Mouse (Mus musculus): ENCODE measurements around the gene Spin1. TPM values are rescaled to one million over a fixed set of nuclear protein-coding genes. Genes with fewer than 3 reads are reported as not detected.

The Spin1 gene
- polyA plus RNA-seq, 1 experiment from 2014 or later = 58.1 TPM

DNA sequence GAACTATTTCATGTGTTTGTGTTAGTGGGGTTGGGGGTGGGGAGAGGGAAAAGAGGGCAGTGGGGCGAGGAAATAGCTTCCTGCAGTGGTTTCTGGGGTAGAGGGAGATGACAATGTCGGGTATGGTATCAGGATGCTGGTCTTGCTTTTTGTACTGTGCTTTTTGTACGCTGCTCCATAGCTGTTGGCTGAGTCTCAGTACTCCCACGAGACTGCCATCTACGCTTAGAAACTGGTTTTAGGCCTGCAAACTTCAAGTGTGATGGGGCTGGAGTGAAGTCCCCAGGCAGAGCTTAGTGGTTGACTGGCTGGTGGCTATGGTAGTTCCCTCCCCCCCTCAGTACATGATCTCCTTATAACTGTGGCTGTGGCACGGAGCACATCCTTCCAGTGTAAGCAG, 61.6 kb downstream of the Spin1 start:
- Histone ChIP-seq H3K27ac (replicated peaks in 1 of 2; ENCODE audit: control insufficient read depth in 1 of 2, insufficient read depth in 1 of 2, low read depth in 2 of 2, low read length in 2 of 2) (no peak overlapping the region), H3K27me3 (ENCODE audit: control insufficient read depth, insufficient read depth, low read length) (no peaks in the 10 kb centered on the region), H3K9ac (ENCODE audit: low read length) (no peak overlapping the region), H3K4me2 (ENCODE audit: low read length) (no peak overlapping the region), H3K4me1 (ENCODE audit: control insufficient read depth in 2 of 2, insufficient read depth in 2 of 2, low read length in 2 of 2) (no peaks in the 10 kb centered on the region), H3K9me3 (ENCODE audit: control insufficient read depth, low read length) (peaks cover 5% of the 10 kb centered on the region; the same call in 1 of the 2 replicates), H3K4me3 (ENCODE audit: control insufficient read depth in 1 of 2, insufficient read depth in 1 of 2, low read depth in 1 of 2, low read length in 2 of 2) (no peak overlapping the region), H3K36me3 (ENCODE audit: control insufficient read depth, insufficient read depth, low read length) (0 out of 2 replicates have a peak, but pooled peaks cover 9% of the 10 kb centered on the region)
- ATAC-seq (ENCODE audit: insufficient number of reproducible peaks, insufficient read depth, low FRiP score, low read depth) = no peak
- WGBS = 89% methylated on average over 6 of the region's 6 CpGs

DNA sequence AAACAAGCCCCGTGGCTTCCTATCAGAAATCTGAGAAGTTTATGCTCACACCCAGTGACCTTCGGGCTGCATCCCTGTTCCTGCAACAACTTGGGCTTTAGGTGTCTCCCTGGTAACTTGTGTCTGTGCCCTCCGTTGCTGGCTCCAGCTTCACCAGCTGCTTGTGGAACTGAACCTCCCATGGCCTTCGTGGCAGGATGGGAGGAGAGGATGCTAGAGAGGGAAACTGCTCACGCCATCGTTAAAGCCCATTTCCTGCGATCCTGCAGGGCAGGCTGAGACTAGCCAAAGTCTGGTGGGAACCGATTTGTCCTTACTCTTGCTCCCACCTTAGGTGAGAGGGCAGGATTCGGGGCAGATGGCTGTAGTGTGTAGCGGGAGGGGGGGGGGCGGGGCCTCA, 66.0 kb downstream of the Spin1 start:
- Histone ChIP-seq H3K4me1 (ENCODE audit: control insufficient read depth in 2 of 2, insufficient read depth in 2 of 2, low read length in 2 of 2) (peaks cover 2 to 4% of the 10 kb centered on the region in 2 experiments; a peak in 2 of 4 replicates), H3K9ac (ENCODE audit: low read length) (no peak overlapping the region), H3K9me3 (ENCODE audit: control insufficient read depth, low read length) (peaks cover 5% of the 10 kb centered on the region; the same call in 1 of the 2 replicates), H3K4me3 (ENCODE audit: control insufficient read depth in 1 of 2, insufficient read depth in 1 of 2, low read depth in 1 of 2, low read length in 2 of 2) (no peak overlapping the region), H3K27ac (replicated peaks in 1 of 2; ENCODE audit: control insufficient read depth in 1 of 2, insufficient read depth in 1 of 2, low read depth in 2 of 2, low read length in 2 of 2) (no peak overlapping the region), H3K27me3 (ENCODE audit: control insufficient read depth, insufficient read depth, low read length) (peaks cover 2% of the 10 kb centered on the region), H3K4me2 (ENCODE audit: low read length) (no peak overlapping the region), H3K36me3 (ENCODE audit: control insufficient read depth, insufficient read depth, low read length) (no peaks in the 10 kb centered on the region)
- 52% methylated on average over 11 of the region's 11 CpGs for WGBS
- ATAC-seq (ENCODE audit: insufficient number of reproducible peaks, insufficient read depth, low FRiP score, low read depth) = no peak

DNA sequence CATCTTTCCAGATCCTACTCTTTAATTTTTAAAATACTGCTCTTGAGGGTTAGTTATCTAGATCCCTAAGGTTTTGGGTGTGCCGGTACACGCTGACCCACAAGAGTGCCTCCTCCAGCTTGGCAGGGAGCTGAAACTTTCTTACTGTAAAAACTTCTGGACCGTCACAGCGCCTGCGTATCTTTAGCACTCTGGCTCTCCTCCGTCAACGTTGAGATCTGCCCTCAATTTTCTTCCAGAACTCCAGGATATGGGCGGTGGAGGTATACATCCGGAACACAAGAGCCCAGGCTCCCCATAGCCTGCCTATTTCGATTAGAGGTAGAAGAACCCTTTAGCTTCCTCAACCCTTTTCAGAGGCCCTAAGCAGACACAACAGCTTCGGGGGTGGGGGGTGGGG, 69.5 kb downstream of the Spin1 start:
- peak; percentile 20; the same call in 1 of the 2 replicates for ATAC-seq (ENCODE audit: insufficient number of reproducible peaks, insufficient read depth, low FRiP score, low read depth)
- H3K36me3 ChIP-seq (ENCODE audit: control insufficient read depth, insufficient read depth, low read length) = no peaks in the 10 kb centered on the region
- H3K4me1 ChIP-seq (ENCODE audit: control insufficient read depth in 2 of 2, insufficient read depth in 2 of 2, low read length in 2 of 2) = peaks cover 4 to 6% of the 10 kb centered on the region in 2 experiments; a peak in 2 of 4 replicates
- peak overlapping the region; percentile 7 to 55 for H3K4me3 ChIP-seq (ENCODE audit: control insufficient read depth in 1 of 2, insufficient read depth in 1 of 2, low read depth in 1 of 2, low read length in 2 of 2)
- H3K9me3 ChIP-seq (ENCODE audit: control insufficient read depth, low read length) = no peaks in the 10 kb centered on the region
- peaks cover 14% of the 10 kb centered on the region for H3K27me3 ChIP-seq (ENCODE audit: control insufficient read depth, insufficient read depth, low read length)
- H3K4me2 ChIP-seq (ENCODE audit: low read length) = peak overlapping the region; percentile 100
- no peak overlapping the region for H3K27ac ChIP-seq (replicated peaks in 1 of 2; ENCODE audit: control insufficient read depth in 1 of 2, insufficient read depth in 1 of 2, low read depth in 2 of 2, low read length in 2 of 2)
- H3K9ac ChIP-seq (ENCODE audit: low read length) = no peak overlapping the region
- 20% methylated on average over 11 of the region's 11 CpGs for WGBS

DNA sequence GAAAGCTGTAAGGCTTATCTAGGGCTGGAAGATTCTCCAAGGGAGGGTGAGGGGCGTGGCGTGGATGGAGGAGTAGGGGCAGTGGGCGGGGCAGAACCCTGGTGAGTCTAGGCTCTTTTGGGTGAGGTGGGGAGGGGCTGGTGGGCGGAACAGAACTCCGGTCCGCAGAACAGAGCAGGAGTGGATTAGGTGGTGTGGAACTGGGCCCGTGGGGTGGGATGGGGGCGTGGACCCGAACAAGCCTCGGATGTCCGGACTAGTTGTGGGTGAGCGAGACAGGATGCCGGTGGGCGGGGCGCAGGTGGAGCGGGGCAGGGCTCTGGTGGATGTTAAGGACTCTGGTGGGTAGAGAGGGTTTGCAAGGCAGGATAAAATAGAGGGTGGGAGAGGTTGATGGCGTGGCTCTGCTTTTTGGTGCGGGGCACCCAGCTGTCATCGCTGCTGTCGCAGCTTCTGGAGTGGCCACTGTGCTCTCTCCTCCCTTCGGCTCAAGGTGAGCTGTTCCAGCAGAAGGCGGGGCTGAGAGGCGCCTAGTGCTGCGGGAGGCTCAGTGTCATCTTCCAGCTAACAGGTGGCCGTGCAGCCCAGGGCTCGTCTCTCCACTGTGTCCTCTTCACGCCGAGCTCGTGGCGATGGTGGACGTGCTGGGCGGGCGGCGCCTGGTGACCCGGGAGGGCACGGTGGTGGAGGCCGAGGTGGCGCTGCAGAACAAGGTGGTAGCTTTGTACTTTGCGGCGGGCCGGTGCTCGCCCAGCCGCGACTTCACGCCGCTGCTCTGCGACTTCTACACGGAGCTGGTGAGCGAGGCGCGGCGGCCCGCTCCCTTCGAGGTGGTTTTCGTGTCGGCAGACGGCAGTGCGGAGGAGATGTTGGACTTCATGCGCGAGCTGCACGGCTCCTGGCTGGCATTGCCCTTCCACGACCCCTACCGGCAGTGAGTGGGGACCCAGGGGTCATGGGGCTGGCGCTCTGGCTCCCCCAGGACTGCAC, 70.3 kb downstream of the Spin1 start, which contains the start of gene Nxnl2:
Gene Nxnl2, plus strand, starts transcription at position 332 of the 990 bp plus-strand sequence.
- ATAC-seq (ENCODE audit: insufficient number of reproducible peaks, insufficient read depth, low FRiP score, low read depth) = peak; percentile 52
- H3K27ac ChIP-seq (replicated peaks in 1 of 2; ENCODE audit: control insufficient read depth in 1 of 2, insufficient read depth in 1 of 2, low read depth in 2 of 2, low read length in 2 of 2) = no peak within 1 kb of the TSS
- H3K4me2 ChIP-seq (ENCODE audit: low read length) = peak within 1 kb of the TSS; percentile 100
- H3K27me3 ChIP-seq (ENCODE audit: control insufficient read depth, insufficient read depth, low read length) = peaks cover 14% of the 10 kb centered on the region
- no peaks in the 10 kb centered on the region for H3K9me3 ChIP-seq (ENCODE audit: control insufficient read depth, low read length)
- under 1% methylated on average over 64 of the region's 64 CpGs for WGBS
- no peaks in the 10 kb centered on the region for H3K36me3 ChIP-seq (ENCODE audit: control insufficient read depth, insufficient read depth, low read length)
- H3K4me1 ChIP-seq (ENCODE audit: control insufficient read depth in 2 of 2, insufficient read depth in 2 of 2, low read length in 2 of 2) = peaks cover 4 to 6% of the 10 kb centered on the region in 2 experiments; a peak in 2 of 4 replicates
- peak within 1 kb of the TSS; percentile 67 for H3K9ac ChIP-seq (ENCODE audit: low read length)
- H3K4me3 ChIP-seq (ENCODE audit: control insufficient read depth in 1 of 2, insufficient read depth in 1 of 2, low read depth in 1 of 2, low read length in 2 of 2) = peak within 1 kb of the TSS; percentile 48 to 55

- H3K9me3 ChIP-seq (ENCODE audit: control insufficient read depth, low read length) = no peaks in the 10 kb centered on the region
- no peaks in the 10 kb centered on the region for H3K36me3 ChIP-seq (ENCODE audit: control insufficient read depth, insufficient read depth, low read length)
- 94% methylated on average over 7 of the region's 7 CpGs for WGBS
- no peak overlapping the region for H3K4me3 ChIP-seq (ENCODE audit: control insufficient read depth in 1 of 2, insufficient read depth in 1 of 2, low read depth in 1 of 2, low read length in 2 of 2)
- H3K9ac ChIP-seq (ENCODE audit: low read length) = no peak overlapping the region
- ATAC-seq (ENCODE audit: insufficient number of reproducible peaks, insufficient read depth, low FRiP score, low read depth) = no peak
- H3K4me2 ChIP-seq (ENCODE audit: low read length) = no peak overlapping the region
- peaks cover 14% of the 10 kb centered on the region for H3K27me3 ChIP-seq (ENCODE audit: control insufficient read depth, insufficient read depth, low read length)
- peaks cover 4 to 6% of the 10 kb centered on the region in 2 experiments; a peak in 2 of 4 replicates for H3K4me1 ChIP-seq (ENCODE audit: control insufficient read depth in 2 of 2, insufficient read depth in 2 of 2, low read length in 2 of 2)
- no peak overlapping the region for H3K27ac ChIP-seq (replicated peaks in 1 of 2; ENCODE audit: control insufficient read depth in 1 of 2, insufficient read depth in 1 of 2, low read depth in 2 of 2, low read length in 2 of 2)
Measured at GRCm38 (mm10) chr13:51172601-51173000, 71.9 kb downstream of the Spin1 start.

DNA sequence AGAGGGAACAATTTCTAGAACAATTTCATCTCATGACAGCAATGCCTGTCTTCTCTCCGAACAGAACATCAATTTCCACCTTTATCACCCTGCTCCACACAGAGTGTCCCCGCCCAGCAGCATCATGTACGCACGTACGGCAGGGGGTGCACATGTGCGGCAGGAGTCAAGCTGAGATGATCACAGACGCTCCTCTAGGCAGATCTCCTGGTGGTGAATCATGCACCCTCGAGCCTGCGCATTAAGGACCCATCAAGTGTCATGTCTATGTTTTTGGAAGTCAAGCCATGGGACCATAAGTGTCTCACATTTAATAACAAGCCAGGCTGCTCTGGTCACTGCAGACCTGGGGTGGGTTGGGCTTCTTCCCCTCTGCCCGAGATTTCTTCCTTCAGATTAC, 78.3 kb downstream of the Spin1 start:
- Histone ChIP-seq H3K27me3 (ENCODE audit: control insufficient read depth, insufficient read depth, low read length) (no peaks in the 10 kb centered on the region), H3K4me2 (ENCODE audit: low read length) (no peak overlapping the region), H3K27ac (replicated peaks in 1 of 2; ENCODE audit: control insufficient read depth in 1 of 2, insufficient read depth in 1 of 2, low read depth in 2 of 2, low read length in 2 of 2) (no peak overlapping the region), H3K36me3 (ENCODE audit: control insufficient read depth, insufficient read depth, low read length) (no peaks in the 10 kb centered on the region), H3K9ac (ENCODE audit: low read length) (no peak overlapping the region), H3K9me3 (ENCODE audit: control insufficient read depth, low read length) (no peaks in the 10 kb centered on the region), H3K4me1 (ENCODE audit: control insufficient read depth in 2 of 2, insufficient read depth in 2 of 2, low read length in 2 of 2) (peaks cover 0 to 4% of the 10 kb centered on the region in 2 experiments; a peak in 1 of 4 replicates), H3K4me3 (ENCODE audit: control insufficient read depth in 1 of 2, insufficient read depth in 1 of 2, low read depth in 1 of 2, low read length in 2 of 2) (no peak overlapping the region)
- WGBS = 77% methylated on average over 10 of the region's 10 CpGs
- no peak for ATAC-seq (ENCODE audit: insufficient number of reproducible peaks, insufficient read depth, low FRiP score, low read depth)

DNA sequence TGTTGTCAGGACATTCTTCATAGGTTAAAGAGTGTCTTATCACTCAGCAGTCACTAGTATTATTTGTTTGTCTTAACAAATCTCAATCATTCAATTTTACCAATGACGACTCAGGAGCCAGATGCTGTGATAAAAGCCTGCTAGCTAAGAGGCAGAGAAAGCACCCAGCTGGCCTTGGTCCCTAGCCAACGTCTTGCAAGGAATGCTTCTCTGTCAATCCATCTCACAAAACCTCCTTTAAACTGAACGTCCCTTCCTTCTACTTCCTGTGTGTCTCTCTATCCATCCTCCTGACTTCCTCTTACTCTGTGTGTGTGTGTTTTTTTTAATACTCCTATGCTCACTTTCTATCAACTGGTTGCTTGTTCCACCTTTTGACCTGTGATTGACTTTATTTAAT, 78.7 kb downstream of the Spin1 start:
- no peaks in the 10 kb centered on the region for H3K9me3 ChIP-seq (ENCODE audit: control insufficient read depth, low read length)
- H3K9ac ChIP-seq (ENCODE audit: low read length) = no peak overlapping the region
- H3K27ac ChIP-seq (replicated peaks in 1 of 2; ENCODE audit: control insufficient read depth in 1 of 2, insufficient read depth in 1 of 2, low read depth in 2 of 2, low read length in 2 of 2) = no peak overlapping the region
- WGBS = 34% methylated on average over 3 of the region's 3 CpGs
- no peaks in the 10 kb centered on the region for H3K36me3 ChIP-seq (ENCODE audit: control insufficient read depth, insufficient read depth, low read length)
- ATAC-seq (ENCODE audit: insufficient number of reproducible peaks, insufficient read depth, low FRiP score, low read depth) = no peak
- no peak overlapping the region for H3K4me2 ChIP-seq (ENCODE audit: low read length)
- H3K4me1 ChIP-seq (ENCODE audit: control insufficient read depth in 2 of 2, insufficient read depth in 2 of 2, low read length in 2 of 2) = peaks cover 0 to 3% of the 10 kb centered on the region in 2 experiments; a peak in 1 of 4 replicates
- H3K27me3 ChIP-seq (ENCODE audit: control insufficient read depth, insufficient read depth, low read length) = no peaks in the 10 kb centered on the region
- H3K4me3 ChIP-seq (ENCODE audit: control insufficient read depth in 1 of 2, insufficient read depth in 1 of 2, low read depth in 1 of 2, low read length in 2 of 2) = no peak overlapping the region

Data from heart, embryonic 14.5 days (tissue).